Mouse (Mus musculus): Measurements from ENCODE around the gene M6pr.

DNA sequence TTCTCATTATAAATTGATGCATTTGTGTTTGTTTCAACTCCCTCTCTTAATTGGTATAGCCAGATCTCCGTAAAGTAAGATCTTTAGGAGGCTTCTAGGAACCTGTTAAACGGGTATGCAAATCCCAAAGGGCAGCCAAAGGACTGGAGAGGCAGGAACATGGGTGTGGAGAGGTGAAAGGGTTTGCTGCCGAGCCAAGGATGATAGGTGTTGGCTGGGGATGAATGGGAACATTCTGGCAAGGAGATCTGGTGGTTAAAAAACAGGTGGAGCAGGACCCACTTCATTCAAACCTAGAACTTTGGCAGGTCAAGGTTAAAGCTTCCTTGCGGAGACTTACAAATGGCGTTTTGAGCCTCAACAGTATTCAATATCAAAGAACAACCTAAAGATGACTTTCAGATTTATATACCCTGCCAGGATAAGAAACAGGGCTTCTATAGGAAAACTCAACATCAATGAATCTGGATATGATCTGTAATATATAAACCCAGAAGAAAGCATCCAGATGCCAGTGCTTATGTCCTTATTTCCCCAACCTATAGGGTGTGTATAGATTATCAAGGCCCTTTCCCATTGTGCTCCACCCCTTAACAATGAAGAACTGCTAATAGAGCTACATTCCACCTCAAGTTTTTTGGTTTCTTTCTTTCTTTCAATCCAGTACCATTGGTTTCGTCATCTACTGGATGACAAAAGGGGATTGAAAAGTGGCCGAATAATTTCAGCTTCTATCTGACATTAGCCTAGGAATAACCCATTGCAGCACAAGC lies 32.7 kb downstream of the M6pr start:
- TF ChIP-seq CTCF (IDR thresholded peaks at IDR 0.05; ENCODE audit: borderline replicate concordance, control insufficient read depth, extremely low read depth, insufficient read depth, low read length, poor library complexity) = no peak
- TF ChIP-seq POLR2A (IDR thresholded peaks at IDR 0.05; ENCODE audit: control insufficient read depth, extremely low read depth, insufficient read depth, low read length, poor library complexity) = no peak
